Mouse (Mus musculus) kidney, adult 11 months (tissue): ENCODE measurements around the gene Snd1.
"Not testable (repeated sequence)": the region's sequence is repeated elsewhere in the genome, so short reads cannot be mapped to it uniquely, and the experiment has no call there.

Source experiments
- DNase-seq: peaks from one replicate; pipeline ENCODE4 v3.0.0; 2022

Gene Snd1

DNA sequence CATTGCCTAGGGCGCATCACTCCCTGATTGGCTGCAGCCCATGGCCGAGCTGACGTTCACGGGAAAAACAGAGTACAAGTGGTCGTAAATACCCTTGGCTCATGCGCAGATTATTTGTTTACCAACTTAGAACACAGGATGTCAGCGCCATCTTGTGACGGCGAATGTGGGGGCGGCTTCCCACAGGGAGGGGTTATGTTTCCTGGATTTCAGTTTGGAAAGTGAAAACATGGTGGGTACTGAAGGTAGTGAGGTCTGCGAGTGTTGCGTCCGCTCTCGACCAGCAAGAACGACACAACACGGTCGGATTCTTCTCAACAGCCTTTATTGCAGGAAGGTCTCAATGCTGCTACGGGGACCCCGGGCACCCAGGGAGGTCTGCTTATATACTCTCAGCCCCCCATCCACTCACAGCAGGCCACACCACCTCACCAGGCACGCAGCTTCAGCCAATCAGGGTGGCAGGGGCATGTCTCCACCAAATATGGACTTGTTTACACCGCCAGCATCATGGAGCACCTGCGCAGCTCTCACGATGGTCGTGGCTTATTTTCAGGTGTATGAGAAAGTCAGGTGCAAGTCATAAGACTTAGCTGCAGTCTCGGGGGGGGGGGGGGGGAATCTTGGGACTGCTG lies 454.3 kb downstream of the Snd1 start:
- DNase-seq, result not testable (repeated sequence)

DNA sequence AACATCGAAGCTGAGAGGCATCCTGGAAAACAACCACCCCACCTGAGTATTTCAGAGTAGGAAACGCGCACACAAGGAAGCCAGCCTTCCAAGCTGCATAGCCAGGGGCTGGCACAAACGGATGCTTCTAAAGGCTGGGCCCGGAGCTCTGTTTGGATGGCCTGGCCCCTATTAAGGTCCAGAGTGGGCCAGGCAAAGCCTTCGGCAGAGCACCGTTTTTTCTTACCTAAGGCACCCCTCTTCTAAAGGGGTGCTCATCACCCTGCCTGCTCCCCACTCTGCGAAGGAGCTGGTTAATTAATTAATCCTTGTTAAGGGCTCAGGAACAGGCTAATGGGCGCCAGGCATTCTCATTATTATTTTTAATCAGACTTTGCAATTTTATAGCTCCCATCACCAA lies 456.3 kb downstream of the Snd1 start:
- DNase-seq, result no peak

DNA sequence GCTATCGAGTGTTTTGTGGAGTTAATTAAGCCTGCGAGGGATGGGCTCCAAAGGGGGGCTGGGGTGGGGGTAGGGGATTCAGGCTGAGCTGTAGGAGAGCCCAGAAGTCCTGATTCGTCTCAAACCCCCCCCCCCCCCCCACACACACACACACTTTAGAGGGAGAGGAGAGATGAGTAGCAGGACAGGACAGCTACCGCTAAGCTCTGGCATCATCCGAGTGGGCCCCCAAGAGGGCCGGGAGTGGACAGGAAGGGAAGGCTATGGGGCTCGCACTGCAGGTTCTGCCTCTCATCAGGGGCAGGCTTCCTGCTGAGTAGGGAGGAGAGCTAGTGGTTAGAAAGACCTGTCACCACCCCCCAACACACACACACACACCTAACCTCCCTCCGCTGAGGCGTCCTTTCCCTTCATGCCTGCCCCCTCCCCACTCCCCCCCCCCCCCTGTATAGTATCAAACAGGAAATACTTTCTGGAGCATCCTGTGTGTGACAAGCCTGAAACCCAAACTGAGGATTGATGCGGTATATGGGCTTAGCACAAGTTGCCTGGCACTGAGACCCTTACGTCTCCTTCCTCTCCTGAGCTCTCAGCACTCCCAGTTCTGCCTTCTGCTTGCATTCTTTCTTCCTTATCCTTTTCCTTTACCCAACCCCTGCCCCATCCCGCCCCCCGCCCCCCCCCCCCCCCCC lies 456.8 kb downstream of the Snd1 start:
- DNase-seq, result no peak

DNA sequence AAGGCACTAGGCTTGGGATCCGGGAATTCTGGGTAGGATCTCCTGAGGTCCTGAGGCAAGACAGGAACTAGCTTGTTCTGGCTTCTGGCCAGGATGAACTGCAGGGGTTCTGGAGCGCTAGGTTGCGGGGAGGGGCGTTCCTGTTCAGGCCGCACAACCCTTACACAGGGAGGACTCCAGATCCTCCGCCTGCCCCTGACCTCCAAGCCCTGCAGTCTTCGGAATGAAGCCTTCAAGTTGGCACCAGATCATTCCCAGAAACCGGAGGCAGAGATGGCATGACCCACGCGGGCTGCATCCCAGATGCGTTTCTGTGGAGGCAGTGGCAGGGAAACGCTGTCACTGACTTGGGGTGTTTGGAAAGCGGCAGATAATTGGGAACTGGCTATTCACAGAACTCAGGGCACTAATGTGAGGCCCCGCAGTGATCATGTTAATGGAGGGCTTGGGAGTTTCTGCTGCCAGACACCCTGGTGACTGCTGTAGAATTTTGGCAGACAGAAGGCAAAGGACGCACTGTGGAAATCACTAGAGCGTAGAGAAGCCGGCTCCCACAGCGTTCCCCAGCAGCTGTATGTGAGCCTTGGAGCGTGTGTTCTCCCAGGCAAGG lies 457.5 kb downstream of the Snd1 start:
- DNase-seq, result no peak

DNA sequence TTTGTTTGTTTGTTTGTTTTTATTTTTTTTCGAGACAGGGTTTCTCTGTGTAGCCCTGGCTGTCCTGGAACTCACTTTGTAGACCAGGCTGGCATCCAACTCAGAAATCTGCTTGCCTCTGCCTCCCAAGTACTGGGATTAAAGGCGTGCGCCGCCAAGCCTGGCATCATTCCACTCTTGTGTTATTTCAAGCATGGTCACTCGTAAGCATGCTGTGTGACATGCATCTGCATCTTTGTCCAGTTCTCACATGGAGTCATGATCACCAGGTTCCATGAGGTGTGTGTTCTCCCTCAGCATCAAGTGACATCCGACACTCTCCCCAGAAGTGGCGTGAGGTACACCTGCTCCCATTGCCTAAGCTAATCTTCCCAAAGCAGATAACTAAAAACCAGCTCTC lies 460.8 kb downstream of the Snd1 start:
- DNase-seq, result no peak

DNA sequence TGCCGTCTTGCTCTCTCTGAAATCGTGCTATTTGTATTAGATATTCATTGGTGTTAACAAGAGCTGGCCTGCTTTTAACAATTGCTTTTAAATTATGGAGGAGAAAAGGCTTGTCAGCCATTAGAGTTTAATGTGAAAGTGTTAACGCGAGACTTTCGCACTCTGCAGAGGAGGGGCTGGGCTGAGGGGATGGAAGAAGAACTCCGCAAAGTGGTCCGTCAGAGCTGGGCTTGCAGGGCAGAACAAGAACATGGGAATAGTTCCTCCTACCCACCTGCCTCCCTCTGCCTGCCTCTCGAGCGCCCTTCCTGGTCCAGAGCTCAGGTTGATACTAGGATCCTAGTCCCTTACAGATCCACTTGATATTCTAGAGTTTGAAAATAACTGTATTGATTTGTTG lies 472.3 kb downstream of the Snd1 start:
- DNase-seq, result no peak

DNA sequence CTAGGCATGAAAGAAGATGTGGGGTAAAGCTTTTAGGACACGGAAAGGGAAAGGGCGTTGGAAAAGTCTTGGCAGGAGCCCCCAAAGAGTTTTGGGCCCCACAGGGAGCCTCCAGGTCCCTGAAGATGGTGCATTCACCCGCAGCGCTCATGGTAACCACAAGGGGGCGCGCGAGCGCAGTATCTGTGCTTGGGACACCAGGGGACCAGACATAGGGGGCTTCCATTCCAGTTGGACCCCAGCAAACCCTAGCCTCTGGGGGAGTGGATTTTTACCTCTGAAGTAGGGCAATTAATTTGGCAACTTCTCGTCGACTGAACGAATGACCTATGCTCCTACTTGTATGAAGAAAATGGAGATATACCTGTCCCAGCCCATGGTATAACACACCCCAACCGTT lies 474.3 kb downstream of the Snd1 start:
- peak; percentile 9 for DNase-seq

DNA sequence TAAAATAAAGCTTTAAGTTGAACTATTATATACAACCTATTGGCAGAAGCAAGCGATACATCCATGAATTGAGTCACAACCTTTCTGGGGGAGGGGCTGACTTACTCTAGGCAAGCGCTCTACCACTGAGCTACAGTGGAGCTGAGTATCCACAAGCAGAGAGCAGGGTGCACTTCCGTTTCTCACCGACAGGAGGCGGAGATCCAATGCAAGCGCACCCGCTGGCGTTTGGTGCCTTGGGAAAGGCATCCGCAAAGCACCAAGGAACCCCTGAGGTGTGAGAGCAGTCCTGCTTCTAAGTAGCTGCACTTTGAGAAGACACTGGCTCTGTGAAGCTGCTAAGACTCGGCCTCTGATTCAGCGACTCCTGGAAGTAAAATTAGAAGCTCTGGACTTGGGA lies 480.6 kb downstream of the Snd1 start:
- DNase-seq, result peak; percentile 10

DNA sequence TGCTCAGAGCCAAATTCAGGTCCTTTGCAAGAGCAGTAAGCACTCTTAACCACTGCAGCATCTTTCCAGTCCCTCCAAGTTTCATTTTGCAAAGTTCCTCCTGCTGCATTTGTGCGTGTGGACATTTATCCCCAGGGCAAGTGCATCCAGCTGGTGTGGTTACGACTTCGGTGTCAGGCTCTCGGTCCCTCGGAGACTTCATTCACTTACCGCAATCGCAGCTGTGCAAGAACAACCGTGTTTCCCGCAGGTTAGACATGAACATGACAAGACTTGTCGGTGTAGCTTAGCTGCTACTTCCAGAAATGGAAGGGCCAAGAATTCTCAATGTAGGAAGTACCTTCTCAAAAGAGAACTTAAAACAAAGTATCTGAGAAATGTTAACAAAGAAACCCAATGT lies 482.5 kb downstream of the Snd1 start:
- DNase-seq, result no peak

DNA sequence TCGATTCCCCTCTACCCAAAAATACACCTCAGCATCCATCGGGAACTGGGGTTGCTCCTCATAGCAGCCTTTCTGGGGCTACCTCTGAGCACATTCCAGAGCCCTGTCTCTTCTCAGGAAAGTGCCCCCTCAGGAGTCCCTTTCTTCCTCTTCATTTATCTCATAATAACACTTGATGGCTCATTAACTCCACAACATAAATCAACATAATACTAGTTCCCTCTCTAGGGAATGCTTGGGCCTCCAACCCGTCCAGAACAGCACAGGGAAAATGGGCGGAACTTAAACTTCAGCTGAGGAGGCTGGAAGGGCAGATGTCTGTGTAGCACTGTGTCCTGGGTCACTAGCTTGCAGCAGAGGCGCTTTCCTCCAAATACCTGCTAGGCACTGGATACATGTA lies 488.2 kb downstream of the Snd1 start:
- no peak for DNase-seq

DNA sequence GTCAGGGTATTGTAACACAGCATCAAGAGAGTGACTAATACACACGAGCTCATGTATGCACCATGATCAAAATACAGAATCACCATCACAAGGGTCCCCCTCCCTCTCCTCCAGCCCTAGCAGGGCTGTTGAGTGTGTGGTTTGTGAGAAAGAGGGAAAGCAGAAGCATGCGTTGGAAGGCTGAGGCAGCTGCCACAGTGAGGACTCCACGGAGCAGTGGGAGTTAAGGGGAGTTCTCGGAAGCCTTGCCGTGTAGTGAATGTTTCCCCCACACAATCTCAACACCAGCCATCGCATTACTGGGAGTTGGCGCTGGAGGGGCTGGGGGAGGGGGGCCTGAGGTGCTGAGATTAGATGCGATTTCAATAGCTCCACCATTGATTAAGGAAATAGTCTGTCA lies 490.3 kb downstream of the Snd1 start:
- DNase-seq, result no peak

DNA sequence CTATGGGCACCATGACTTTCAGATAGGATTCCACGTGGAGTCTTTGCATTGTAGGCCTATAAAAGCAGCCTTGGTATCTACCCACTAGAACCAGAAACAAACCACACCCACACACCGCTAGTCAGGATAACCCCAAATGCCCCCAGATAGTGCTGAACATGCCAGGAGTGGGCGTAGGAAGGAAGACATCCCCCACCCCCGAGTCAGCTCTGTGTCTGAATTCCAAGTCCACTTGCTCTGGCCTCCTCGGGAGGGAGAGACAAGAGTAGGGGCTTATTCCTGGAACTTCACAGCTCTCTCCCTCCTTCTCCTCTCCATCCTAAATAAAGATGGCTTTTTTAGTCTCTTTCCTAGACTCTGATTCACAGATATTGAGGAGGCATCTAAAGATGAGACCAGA lies 494.7 kb downstream of the Snd1 start:
- no peak for DNase-seq

DNA sequence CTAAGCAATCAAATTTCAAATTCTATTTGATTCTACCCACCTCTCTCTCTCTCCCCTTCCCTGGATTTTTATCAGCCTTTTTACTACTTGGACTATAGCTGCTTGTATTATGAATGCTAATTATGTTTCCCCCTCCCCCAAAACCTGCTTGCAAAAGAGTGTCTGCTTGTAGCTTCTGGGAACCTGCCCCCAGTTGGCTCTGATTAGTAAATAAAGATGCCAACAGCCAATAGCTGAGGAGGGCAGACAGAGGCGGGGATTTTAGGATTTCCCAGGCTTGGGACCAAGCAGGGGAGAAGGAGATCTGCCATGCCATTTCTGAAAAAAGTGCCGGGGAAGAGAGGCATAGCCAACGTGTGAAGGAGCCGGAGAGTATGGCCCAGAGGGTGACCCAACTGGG lies 495.8 kb downstream of the Snd1 start:
- DNase-seq, result no peak

DNA sequence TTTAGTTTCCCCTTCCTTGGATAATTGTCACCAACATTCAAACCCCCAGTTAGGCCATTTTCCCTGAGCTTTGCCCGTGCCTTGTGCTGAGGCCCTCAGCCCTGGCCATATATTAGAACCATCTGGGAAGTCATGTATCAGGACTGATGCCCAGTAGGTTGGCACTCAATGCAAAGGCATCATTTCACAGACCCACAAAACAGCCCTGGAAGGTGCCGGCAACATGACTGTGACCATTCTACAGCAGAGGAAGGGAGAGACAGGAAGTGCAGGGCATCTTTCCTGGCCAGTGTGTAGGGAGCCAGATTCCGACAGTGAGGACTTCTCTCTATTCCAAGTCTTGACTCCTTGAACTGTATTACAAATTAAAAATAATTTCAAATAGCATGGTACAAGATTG lies 499.6 kb downstream of the Snd1 start:
- DNase-seq, result no peak

DNA sequence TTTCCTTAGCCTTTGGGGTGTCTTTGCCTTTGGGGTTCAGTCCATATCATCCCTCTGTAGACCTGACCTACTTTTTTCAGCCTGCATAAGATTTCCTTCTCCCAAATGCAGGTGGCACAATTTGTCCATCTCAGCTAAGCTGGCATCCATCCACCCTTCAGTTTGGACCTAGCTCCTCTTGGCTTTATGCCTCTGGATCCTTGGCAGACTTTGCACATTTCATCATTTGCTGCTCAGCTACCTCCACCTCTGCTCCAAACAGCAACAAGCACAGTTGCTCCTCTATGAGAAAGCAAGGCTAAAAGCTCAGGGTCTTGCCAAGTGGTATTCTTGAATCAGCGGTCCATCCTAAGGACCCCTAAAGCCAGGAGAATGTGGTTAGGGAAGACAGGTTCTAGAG lies 500.2 kb downstream of the Snd1 start:
- DNase-seq, result peak; percentile 53

DNA sequence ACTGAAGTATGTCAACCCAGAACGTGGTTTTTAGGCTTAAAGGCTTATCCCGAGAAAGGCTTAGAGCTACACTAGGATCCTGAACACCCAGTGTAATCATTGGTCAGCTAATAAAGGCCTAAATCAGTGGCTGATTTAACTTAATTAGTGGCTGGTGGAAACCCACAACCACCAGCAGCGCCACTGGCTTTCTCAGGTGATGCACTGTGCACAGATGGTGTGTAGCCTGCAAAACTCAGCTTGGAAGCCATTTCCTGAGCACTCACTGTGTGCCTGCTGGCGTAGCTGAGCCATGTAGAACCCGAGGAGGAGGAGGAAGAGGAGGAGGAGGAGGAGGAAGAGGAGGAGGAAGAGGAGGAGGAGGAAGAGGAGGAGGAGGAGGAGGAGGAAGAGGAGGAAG lies 503.1 kb downstream of the Snd1 start:
- no peak for DNase-seq

DNA sequence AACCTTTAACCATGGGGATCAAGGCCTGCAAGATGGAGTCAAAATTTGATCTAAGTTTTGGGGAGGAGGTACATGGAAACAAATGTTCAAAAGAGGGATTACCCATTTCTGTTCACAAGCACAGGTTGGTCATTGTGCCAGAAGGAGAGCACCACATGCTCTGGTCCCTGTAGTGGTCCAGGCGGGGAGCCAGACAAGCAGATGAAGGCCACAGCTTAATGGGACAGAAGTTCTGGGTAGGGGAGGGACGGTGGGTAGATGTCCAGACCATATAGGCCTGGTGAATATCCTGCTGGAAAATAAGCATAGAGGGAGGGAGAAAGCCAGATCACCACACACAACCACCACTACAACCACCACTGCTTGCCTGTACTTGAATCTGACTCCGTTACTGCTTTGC lies 503.9 kb downstream of the Snd1 start:
- DNase-seq, result no peak

DNA sequence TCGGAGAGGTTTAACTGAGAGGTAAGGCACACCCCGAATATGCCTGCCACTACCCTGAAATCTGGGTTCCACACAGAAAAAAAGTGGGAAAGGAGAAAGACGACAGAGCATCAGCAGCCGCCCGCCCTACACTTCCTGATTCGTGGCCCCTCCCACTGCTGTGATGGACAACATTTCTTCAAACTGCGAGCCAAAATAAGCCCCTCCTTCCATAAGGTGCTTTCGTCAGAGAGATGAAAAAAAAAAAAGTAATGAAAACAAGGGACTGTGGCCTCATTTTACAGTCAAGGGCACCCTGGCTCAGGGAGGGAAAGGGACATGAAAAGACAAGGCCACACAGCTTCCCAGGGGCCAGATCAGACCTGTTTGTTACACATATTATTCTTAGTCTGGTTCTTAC lies 504.6 kb downstream of the Snd1 start:
- no peak for DNase-seq

DNA sequence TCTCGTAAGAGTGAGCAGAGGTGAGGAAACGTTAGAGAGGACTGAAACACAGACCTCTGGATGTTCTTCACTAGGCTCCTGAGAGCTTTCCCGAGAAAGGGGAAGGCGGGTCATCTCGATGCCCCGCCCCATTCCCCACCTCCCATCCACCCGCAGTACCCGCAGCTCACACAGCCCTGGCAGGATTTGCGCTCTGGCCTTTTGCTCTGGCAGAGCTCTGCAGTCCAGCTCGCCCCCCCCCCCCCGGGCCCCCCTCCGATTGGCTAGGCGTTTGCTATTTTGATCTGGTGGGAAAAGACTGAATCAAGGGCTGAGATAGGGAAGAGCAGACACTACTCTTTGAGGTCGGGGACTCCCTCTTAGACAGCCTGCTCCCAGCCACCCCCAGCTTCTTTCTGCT lies 505.3 kb downstream of the Snd1 start:
- peak; percentile 31 for DNase-seq

DNA sequence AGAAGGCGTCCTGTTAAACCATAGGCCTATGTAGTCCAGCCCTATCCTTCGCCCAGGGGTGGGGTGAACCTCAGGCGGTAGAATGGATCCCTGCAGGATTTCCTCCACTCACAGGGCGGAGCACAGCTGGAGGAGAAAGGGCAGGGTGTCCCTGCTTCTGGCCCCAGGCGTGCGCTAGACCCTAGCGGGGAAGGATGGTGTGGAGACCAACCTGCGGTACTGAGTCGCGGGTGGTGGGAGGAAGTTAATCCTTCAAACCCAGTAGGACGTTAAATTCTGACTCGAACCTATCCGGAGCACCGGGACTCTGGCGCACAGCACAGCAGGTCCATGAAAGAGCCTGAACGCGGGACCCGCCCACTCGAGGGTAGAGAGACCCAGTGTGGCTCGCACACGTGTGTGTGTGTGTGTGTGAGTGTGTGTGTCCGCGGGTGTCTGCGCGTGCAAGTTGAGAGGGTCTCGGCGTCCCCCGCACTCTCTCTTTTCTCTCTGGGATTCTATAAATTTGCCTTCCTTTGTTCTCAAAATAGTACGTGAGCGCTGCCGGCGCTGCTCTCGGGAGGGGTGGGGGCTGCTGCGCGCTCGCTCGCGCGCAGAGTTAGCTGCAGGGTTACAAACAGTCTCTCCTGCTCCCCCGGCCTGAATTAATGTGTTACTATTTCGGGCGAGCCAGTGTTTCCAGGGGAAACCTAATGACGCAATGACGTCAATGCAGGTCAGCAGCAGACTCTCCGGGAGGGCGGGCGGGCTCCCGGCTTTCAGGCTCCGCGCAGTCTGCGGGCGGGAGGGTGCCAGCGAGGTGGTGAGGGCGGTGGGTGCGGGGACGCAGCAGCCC lies 506.0 kb downstream of the Snd1 start:
- DNase-seq, result peak; percentile 62

DNA sequence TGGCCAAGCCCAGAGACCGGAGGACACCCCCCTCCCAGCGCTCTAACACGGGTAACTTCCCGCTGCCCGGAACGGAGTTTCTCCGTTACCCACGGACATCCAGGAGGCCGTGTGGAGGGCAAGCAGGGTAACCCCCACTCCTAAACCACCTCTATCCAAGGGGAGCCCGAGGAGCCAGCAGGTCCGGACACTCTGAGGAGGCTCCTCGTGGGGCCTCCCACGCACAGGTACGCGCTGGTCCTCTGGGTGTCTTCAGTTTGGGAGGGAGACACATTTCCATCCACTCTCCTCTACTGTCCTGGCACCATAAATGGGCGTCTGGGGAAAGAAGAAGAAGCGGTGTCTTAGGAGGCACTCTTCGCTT lies 506.6 kb downstream of the Snd1 start:
- no peak for DNase-seq

DNA sequence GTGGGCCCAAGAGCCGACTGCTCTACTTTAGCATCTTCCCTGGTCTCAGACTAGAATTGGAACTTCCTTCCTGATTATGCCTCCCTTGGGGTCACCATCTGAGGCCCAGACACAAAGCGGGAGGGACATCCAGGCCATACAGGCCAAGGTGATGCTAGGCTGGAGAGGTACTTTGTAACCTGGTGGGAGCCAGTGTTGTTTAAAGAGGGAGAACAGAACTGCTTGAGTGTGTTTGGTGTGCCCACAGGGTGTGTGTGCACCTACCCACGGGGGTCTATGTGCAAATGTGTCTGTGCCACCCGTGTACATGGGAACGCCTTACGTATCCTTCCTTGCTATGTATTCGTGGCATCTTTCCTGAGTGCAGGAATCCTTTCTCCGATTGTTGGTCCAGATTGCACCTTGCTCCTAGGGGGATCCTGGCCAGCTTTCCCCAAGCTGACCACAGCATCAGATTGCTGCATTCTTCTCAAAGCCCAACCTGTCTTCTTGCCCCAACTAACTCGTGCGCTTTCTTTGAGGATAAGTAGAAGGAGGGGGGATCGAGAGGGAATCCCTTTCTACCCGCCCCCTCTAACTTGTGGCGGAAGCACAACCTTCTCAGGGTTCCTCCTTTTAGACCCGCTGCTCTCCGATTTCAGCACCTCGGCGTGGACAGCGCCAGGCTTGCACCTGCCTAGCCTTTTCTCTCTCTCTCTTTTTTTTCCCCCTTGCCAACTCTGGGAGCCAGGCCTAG lies 507.2 kb downstream of the Snd1 start:
- peak; percentile 26 for DNase-seq

DNA sequence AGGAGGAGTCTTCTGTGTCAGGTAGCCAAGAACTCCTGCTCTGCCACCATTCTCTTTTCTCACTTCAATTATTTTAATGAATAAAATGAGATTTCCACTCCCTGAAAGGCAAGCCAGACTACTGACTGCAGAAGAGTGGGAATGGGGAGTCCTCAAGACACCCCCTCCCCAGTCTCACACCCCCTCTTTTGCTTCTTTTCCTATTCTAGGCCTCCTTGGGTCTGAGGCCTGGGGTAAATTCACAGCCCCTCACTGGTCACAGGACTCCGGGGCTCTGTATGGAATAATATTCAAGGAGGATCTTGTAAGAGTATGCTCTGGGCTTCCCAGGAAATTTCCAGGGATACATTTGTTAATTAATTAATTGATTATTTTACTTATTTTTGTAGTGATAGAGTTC lies 507.9 kb downstream of the Snd1 start:
- no peak for DNase-seq
